Mouse (Mus musculus) midbrain, embryonic 14.5 days (tissue): ENCODE data around the gene Ap3m1. TPM values are rescaled to one million over a fixed set of nuclear protein-coding genes. Genes with fewer than 3 reads are reported as not detected.

Experiments used
- ATAC-seq: fragments of 200-750 bp; cut with Nextera tagmentation; 2 replicates; pipeline ENCODE4 v1.8.0; 2017; ENCODE audit warnings: moderate number of reproducible peaks, moderate library complexity; ENCODE audit not compliant: low FRiP score, low TSS enrichment
- DNase-seq: peaks from one replicate; pipeline ENCODE4 v3.0.0-alpha.2; 2015
- H3K27ac ChIP-seq: fragments of 300-500 bp; sonication (generic); replicated peaks from 2 replicates; pipeline ENCODE4 v1.5.1; 2014; ENCODE audit warnings: mild to moderate bottlenecking, low read depth, low read length, moderate library complexity
- H3K27me3 ChIP-seq: fragments of 300-500 bp; sonication (generic); 2 replicates; pipeline ENCODE4 v1.6.1; 2014; ENCODE audit warnings: low read length, control low read depth, mixed read lengths; ENCODE audit not compliant: control insufficient read depth, insufficient read depth
- H3K36me3 ChIP-seq: fragments of 300-500 bp; sonication (generic); 2 replicates; pipeline ENCODE4 v1.6.1; 2014; ENCODE audit warnings: low read length, control low read depth; ENCODE audit not compliant: control insufficient read depth, insufficient read depth
- H3K4me1 ChIP-seq: fragments of 300-500 bp; sonication (generic); 2 replicates; pipeline ENCODE4 v1.6.1; 2014; ENCODE audit warnings: mild to moderate bottlenecking, antibody characterized with exemption, low read length, control low read depth; ENCODE audit not compliant: control insufficient read depth, insufficient read depth
- H3K4me2 ChIP-seq: fragments of 300-500 bp; sonication (generic); 2 replicates; pipeline ENCODE4 v1.6.1; 2014; ENCODE audit warnings: mild to moderate bottlenecking, low read length, moderate library complexity
- H3K4me3 ChIP-seq: fragments of 300-500 bp; sonication (generic); replicated peaks from 2 replicates; pipeline ENCODE4 v1.5.1; 2014; ENCODE audit warnings: low read depth, low read length
- H3K9ac ChIP-seq: fragments of 300-500 bp; sonication (generic); replicated peaks from 2 replicates; pipeline ENCODE4 v1.6.1; 2014; ENCODE audit warnings: mild to moderate bottlenecking, low read length, moderate library complexity
- H3K9me3 ChIP-seq: fragments of 300-500 bp; sonication (generic); 2 replicates; pipeline ENCODE4 v1.6.1; 2016; ENCODE audit warnings: low read length, control low read depth, mixed read lengths; ENCODE audit not compliant: control insufficient read depth
- WGBS: fragments of 180-500 bp; shearing (Covaris S2); extraction: QIAGEN DNeasy Blood & Tissue Kit; methylation state at CpG from one replicate; pipeline ENCODE4 v1.1.7; 2014; 5-methylcytosine and 5-hydroxymethylcytosine counted together
- polyA plus RNA-seq: library from polyadenylated mRNA; unstranded; fragments of >200 nt; fragmentation: Nextera tagmentation; extraction: Ambion mirVana; gene quantifications from 2 replicates; pipeline ENCODE4 v1.2.1, GENCODE M21; 2014

Ap3m1 gene
- polyA plus RNA-seq, 1 experiment from 2014 or later, result 112 TPM

GRCm38 (mm10) chr14:21088731-21089130, 36.4 kb upstream of the Ap3m1 start:
- Histone ChIP-seq H3K4me2 (no peak overlapping the region), H3K9ac (no peak overlapping the region), H3K9me3 (no peaks in the 10 kb centered on the region), H3K4me3 (no peak overlapping the region), H3K27me3 (no peaks in the 10 kb centered on the region), H3K4me1 (no peaks in the 10 kb centered on the region), H3K27ac (no peak overlapping the region), H3K36me3 (no peaks in the 10 kb centered on the region)
- ATAC-seq (no peak), DNase-seq (no peak)
- WGBS, result 35% methylated on average over 3 of the region's 3 CpGs

DNA sequence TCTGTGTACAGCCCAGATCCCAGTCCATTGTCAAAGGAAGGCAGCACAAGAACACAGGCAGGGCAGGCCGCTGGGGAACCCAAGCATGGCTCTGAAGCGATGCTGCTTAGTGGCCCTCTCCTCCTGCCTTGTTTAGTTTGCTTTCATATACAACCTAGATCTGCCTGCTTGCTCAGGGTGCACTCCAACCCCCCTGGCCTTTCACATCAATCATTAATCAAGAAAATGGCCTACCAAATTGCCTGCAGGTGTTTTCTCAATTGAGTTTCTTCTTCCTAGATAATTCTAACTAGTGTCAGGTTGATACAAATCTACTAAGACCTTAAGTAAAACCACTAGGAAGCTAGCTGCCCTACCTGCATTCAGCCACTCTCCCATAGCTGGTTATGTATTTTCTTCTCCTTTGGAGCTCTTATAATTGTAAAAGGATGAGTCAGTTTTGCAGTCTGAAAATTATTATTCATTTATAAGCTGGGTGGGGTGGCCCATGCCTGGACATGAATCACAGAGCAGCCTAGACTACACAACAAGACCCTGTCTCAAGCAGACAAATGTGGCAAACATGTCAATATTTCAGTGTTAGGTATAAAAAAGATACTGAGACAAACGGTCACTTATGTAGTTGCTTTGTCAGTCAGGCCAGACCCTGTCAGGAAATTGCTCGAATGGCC, 35.2 kb upstream of the Ap3m1 start:
- DNase-seq, result no peak
- no peaks in the 10 kb centered on the region for H3K4me1 ChIP-seq
- WGBS, result 79% methylated on average over 4 of the region's 4 CpGs
- no peaks in the 10 kb centered on the region for H3K36me3 ChIP-seq
- no peak overlapping the region for H3K9ac ChIP-seq
- H3K4me3 ChIP-seq, result no peak overlapping the region
- no peak overlapping the region for H3K27ac ChIP-seq
- no peaks in the 10 kb centered on the region for H3K9me3 ChIP-seq
- no peaks in the 10 kb centered on the region for H3K27me3 ChIP-seq
- ATAC-seq, result no peak
- no peak overlapping the region for H3K4me2 ChIP-seq

DNA sequence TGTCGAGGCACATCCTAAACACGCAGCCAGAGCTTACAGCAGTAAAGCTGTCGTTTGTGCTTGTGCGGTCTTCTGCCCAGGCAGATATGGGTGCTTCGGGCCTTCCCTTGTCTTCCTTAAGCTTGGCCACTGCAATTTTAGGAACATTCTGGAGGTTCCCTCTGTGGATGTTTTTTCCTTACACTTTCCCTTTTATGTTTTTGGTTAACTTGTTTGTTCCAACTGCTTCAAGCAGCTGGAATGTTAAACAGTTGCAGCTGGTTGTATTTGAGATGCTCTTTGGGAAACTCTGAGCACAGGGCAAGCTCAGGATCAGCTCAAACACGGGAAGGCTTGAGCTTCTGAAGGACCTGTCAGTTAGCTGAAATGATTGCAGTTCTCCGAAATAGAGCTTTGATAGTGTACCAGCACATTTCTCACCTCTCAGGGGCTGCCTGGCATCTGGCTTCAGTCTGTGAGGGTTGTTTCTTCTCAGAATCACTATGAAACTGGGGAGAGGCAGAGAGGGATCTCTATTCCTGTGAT, 34.6 kb upstream of the Ap3m1 start:
- ATAC-seq, result no peak
- Histone ChIP-seq H3K27ac (no peak overlapping the region), H3K27me3 (no peaks in the 10 kb centered on the region)

GRCm38 (mm10) chr14:21086106-21086505, 33.8 kb upstream of the Ap3m1 start:
- Histone ChIP-seq H3K4me2 (no peak overlapping the region), H3K9ac (no peak overlapping the region), H3K36me3 (no peaks in the 10 kb centered on the region), H3K27me3 (no peaks in the 10 kb centered on the region), H3K4me3 (no peak overlapping the region), H3K27ac (no peak overlapping the region), H3K4me1 (no peaks in the 10 kb centered on the region), H3K9me3 (no peaks in the 10 kb centered on the region)
- 82% methylated on average over 2 of the region's 2 CpGs for WGBS
- no peak for ATAC-seq
- DNase-seq, result no peak

More for the DNA sequence above, 34.6 kb upstream of the Ap3m1 start:
- H3K4me2 ChIP-seq, result no peak overlapping the region
- H3K36me3 ChIP-seq, result no peaks in the 10 kb centered on the region
- no peak for DNase-seq
- 69% methylated on average over 7 of the region's 7 CpGs for WGBS
- H3K9me3 ChIP-seq, result no peaks in the 10 kb centered on the region
- H3K9ac ChIP-seq, result no peak overlapping the region
- H3K4me1 ChIP-seq, result no peaks in the 10 kb centered on the region
- no peak overlapping the region for H3K4me3 ChIP-seq

DNA sequence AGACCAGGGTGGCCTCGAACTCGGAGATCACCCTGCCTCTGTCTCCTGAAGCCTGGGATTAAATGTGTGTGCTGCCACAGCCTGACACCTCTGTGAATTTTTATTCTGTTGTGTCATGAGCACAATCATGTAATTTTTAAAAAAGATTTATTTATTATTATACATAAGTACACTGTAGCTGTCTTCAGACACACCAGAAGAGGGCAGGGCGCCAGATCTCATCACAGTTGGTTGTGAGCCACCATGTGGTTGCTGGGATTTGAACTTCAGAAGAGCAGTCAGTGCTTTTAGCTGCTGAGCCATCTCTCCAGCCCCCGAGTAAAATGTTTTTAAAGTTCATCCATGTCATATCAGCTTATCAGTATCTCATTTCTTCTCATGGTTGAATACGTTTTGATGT, 33.4 kb upstream of the Ap3m1 start:
- Histone ChIP-seq H3K9me3 (no peaks in the 10 kb centered on the region), H3K4me2 (no peak overlapping the region), H3K9ac (no peak overlapping the region), H3K36me3 (no peaks in the 10 kb centered on the region), H3K4me3 (no peak overlapping the region), H3K4me1 (no peaks in the 10 kb centered on the region), H3K27ac (no peak overlapping the region), H3K27me3 (no peaks in the 10 kb centered on the region)
- WGBS, result 90% methylated on average over 5 of the region's 5 CpGs
- no peak for DNase-seq
- ATAC-seq, result no peak

- no peak for DNase-seq
- 70% methylated on average over 1 of the region's 1 CpGs for WGBS
- Histone ChIP-seq H3K4me2 (no peak overlapping the region), H3K4me1 (no peaks in the 10 kb centered on the region), H3K4me3 (no peak overlapping the region), H3K9me3 (no peaks in the 10 kb centered on the region), H3K27ac (no peak overlapping the region), H3K9ac (no peak overlapping the region), H3K36me3 (no peaks in the 10 kb centered on the region), H3K27me3 (no peaks in the 10 kb centered on the region)
- ATAC-seq, result no peak
Observed at GRCm38 (mm10) chr14:21082823-21083222, 30.5 kb upstream of the Ap3m1 start.

DNA sequence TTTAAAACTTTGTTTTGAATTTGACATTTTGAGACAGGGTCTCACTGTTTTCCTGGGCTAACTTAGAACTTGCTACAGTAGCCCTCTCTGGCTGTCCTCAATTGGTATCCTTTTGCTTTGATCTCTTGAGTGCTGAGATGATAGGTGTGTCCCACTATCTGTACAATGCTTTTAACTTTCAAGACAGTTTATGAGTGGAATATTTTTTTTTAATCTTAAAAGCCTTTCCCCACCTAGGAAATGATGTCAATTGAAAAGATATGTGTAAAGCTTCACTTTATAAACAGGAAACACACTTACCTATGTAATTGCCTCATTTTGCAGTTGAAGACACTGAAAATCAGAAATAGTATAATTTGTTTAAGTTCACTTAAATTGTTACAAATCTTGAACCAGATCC, 26.2 kb upstream of the Ap3m1 start:
- Histone ChIP-seq H3K4me2 (no peak overlapping the region), H3K9ac (no peak overlapping the region), H3K9me3 (no peaks in the 10 kb centered on the region), H3K36me3 (no peaks in the 10 kb centered on the region), H3K27ac (no peak overlapping the region), H3K4me1 (peaks cover 4% of the 10 kb centered on the region), H3K27me3 (no peaks in the 10 kb centered on the region), H3K4me3 (no peak overlapping the region)
- DNase-seq, result no peak
- ATAC-seq, result no peak

DNA sequence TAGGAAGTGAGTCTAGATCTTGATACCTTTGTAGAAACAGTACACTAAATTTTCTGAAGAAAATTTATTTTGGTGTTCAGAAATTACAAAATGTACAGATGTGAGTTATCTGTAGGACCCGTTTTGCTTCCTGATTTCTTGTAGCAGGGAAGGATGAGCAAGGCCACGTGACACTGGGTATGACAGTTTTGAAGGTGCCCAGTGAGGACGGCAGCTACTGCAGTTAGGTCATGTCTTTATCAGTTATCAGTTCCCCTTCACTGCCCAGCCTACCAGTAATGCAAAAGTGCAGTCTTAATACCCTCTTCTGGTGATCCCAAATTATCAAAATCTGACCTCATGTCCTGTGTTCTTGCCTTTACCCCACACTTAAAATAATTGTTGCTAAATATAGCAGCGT, 25.6 kb upstream of the Ap3m1 start:
- H3K9me3 ChIP-seq, result no peaks in the 10 kb centered on the region
- H3K4me3 ChIP-seq, result no peak overlapping the region
- H3K27me3 ChIP-seq, result no peaks in the 10 kb centered on the region
- peaks cover 4% of the 10 kb centered on the region for H3K4me1 ChIP-seq
- H3K36me3 ChIP-seq, result no peaks in the 10 kb centered on the region
- no peak overlapping the region for H3K27ac ChIP-seq
- ATAC-seq (no peak), DNase-seq (no peak)
- H3K4me2 ChIP-seq, result no peak overlapping the region
- 87% methylated on average over 4 of the region's 4 CpGs for WGBS
- H3K9ac ChIP-seq, result no peak overlapping the region

DNA sequence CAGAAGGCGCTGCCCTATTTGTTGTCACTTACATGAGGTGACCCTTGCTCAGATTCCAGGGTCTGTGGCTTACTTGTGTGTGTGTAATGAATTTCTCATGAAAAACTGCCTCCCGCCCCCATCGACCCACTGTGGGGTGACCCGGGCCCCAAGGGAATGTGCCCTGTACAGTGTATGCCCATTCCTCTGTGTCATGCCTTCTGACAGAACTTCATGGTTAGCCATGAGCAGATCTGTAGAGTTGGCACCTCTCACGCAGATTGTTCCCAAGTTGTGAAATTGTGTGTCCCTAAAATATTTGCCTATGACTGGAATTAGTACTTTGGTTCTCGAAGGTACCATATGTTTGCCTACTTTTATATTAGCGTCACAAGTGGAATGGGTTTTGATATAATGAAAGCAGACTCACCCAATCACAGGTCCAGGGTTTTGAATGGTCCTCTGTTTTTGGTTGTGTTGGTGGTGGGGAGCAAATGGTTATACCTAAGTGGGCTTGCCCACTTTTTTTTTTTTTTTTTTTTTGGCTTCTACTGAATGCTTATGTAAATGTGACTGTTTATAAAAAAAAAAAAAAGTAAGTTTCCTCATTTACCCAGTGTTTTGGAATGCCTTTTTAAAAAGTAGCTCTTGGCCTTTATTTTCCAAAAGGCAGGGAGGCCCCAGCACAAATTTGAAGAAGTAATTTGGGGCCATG, 24.3 kb upstream of the Ap3m1 start:
- H3K4me3 ChIP-seq, result peak overlapping the region; percentile 56
- H3K27me3 ChIP-seq, result no peaks in the 10 kb centered on the region
- no peak for DNase-seq
- H3K9me3 ChIP-seq, result no peaks in the 10 kb centered on the region
- no peak overlapping the region for H3K27ac ChIP-seq
- peak overlapping the region; percentile 64 for H3K4me2 ChIP-seq
- ATAC-seq, result peak; percentile 36
- H3K9ac ChIP-seq, result peak overlapping the region; percentile 72
- 54% methylated on average over 7 of the region's 7 CpGs for WGBS
- H3K4me1 ChIP-seq, result peaks cover 4% of the 10 kb centered on the region
- H3K36me3 ChIP-seq, result no peaks in the 10 kb centered on the region
